Mouse (Mus musculus): Measurements from ENCODE around the gene Creb5.

The Creb5 gene

DNA sequence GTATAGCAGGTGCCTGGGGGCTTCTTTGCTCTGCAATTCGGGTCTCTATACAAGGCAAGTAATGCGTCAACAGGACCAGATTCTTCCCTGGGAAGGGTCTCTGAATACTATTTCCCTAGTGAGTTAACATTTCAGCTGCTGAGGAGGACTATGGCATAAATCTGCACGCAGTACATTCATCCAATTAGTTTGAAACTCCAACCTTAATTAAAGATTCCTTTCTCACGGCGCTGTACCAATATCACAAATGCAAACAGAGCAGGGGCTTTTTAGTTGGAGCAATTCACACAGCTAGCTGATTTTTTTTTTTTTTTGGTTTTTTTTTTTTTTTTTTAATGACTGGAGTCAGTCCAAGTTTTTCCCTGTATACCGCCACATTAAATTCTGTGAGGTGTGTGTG is 357.0 kb downstream of the Creb5 start:
- no peak for DNase-seq (ENCODE audit: low spot score)

- no peak for DNase-seq (ENCODE audit: low spot score)
These were observed 357.9 kb downstream of the Creb5 start for GRCm38 (mm10) chr6:53644971-53645370.

DNA sequence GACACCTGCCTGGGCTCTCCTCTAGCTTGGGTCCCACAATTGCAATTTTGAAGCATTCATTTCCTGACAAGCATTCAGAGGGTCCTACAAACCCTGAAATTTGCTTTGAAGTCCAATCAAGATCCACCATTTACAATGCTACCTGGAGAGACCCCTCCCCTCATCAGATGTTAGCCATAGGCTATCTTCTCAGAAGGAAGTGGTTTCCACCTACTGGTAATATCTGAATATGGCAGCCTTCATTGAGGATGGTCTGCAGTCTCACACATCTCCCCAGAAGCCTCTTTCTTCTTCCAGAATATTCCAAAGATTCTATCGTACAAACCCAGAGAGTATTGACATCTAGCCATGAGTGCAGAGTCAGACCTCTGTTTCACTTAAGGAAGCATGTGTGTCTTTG is 362.7 kb downstream of the Creb5 start:
- no peak for DNase-seq (ENCODE audit: low spot score)

- no peak for DNase-seq (ENCODE audit: low spot score)
These were observed 365.6 kb downstream of the Creb5 start for GRCm38 (mm10) chr6:53652691-53653090.

GRCm38 (mm10) chr6:53653706-53654360 is 366.8 kb downstream of the Creb5 start:
- DNase-seq (ENCODE audit: low spot score): no peak

GRCm38 (mm10) chr6:53654361-53654824 is 367.3 kb downstream of the Creb5 start:
- no peak for DNase-seq (ENCODE audit: low spot score)

DNA sequence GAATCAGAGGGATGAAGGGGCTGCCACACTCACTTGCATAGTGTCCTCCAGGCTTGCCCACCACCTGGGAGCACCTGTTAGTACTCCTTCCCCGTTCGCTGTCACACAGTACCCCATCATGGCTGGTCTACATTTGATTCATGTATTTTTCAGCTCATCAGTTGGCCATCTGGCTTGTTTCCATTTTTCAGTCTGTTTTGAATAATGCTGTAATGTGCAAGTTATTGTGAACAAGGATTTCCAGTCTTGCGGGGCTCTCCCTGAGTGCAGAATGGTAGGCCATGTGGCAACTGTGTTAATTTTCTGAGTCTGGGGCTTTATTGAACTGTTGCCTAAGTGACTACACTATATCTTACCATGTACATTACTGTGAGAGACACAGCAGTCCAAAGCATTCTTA is 369.4 kb downstream of the Creb5 start:
- DNase-seq (ENCODE audit: low spot score): no peak

- DNase-seq (ENCODE audit: low spot score): no peak
These were observed 370.4 kb downstream of the Creb5 start for GRCm38 (mm10) chr6:53657483-53657882.

DNA sequence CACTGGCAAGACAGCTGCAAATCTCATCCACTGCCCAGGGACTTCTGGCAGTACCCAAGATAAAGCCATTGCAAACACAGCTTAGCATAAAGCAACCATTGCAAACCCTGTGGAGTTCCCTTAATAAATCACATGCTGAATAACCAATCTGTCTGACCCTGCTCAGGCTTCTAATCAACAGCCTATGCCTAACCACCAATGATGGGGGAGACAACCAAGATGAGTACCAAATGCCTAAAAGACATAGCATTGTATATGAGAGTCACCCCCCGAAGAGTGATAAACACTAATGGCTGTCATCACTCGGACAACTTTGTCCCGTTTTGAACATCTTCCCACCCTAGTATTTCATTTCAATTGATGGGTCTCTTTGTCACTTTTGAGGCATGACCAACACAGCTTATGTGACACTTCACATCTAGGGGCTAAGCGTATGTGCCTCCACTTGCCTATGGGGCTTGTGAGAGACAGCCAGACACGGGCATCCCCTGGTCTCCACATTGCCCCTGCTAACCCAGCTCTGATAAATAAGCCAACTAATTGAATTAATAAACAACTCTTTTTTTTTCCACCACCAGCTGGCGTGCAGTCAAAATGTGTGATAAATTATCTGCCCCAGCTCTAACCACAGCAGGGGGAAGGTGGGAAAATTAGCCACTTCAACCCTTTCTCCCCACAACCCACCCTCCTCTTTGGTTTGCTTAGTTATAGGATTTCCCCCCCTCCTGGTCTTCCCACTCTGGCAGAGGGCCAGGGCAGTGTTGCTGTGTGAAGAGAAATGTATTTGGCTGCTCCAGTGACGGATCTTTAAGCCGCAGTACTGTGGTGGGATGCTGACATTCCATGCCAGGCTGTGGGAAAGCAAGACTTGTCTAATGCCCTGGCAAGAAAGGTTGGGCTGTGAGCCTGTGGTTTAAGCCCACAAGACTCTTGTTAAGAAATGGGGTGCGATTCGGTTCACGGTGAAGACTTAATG is 376.1 kb downstream of the Creb5 start:
- DNase-seq (ENCODE audit: low spot score): no peak

GRCm38 (mm10) chr6:53664759-53665158 is 377.7 kb downstream of the Creb5 start:
- no peak for DNase-seq (ENCODE audit: low spot score)

- no peak for DNase-seq (ENCODE audit: low spot score)
These were observed 379.4 kb downstream of the Creb5 start for GRCm38 (mm10) chr6:53666503-53666902.

DNA sequence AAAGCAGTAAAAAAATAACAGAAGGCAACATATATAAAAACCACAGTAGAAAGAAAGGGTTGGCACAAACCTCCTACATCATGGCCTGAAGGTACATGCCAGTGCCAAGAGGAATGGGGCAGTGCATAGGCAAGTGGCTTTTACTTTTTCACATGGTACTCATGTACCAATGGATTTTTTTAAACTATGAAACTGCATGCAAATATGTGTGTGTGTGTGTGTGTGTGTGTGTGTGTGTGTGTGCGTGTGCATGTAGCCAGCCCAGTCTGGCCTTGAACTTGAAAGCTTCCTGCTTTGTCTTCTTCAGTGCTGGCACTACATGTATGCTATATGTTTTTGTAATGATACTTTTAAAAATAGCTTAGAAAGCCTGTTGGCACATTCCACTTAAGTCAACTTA is 391.2 kb downstream of the Creb5 start:
- no peak for DNase-seq (ENCODE audit: low spot score)

DNA sequence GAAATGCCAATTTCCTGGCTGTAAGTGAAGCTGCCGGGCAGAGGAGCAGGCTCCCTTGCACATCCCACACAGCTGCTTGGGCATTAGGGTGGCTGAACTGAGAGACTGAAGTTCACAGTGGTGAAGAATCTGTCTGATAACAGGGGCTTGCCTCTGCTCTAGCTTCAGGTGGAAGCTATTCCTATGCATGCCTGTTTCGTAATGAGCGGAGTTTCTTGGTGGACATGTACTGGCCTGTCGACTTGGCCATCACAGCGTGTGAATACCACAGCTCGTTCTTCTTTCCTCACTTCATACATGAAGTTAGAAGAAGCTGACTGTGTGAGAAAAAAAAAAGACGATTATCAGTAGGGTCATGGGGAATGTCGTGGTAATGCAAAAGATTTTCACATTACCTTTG is 393.0 kb downstream of the Creb5 start:
- DNase-seq (ENCODE audit: low spot score): no peak

DNA sequence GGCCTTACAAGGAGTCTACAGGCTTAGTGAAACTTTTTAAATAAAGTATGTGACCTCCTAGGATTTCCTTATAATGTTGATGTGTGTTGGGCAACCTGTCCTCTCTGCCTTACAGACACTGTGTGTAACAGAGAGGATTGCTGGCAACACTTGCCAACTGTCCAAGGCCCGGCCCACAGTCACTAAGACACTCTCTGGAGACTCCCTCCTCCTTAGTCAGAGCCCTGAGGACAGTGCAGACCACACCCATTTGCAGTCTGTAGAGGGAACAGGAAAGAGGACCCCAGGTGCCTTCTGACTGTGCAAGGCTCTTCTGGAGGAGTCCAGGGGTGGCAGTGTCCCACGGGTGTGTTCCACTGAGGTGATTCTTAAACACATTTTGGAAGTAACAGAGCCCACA is 397.3 kb downstream of the Creb5 start:
- DNase-seq (ENCODE audit: low spot score): no peak

DNA sequence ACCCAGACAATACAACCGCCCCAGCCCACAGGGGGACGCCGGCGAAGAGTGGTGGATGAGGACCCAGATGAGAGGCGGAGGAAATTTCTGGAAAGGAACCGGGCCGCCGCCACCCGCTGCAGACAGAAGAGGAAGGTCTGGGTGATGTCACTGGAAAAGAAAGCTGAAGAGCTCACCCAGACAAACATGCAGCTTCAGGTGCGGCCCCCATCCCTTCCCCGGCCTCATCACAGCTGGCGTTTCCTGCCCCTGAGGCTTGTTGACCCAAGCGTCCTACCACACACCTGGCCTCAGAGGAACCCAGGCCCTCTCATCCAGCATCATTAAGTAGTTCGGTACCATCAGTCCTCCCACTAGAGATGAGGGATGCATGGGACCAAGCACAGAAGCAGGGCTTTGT is 398.3 kb downstream of the Creb5 start:
- no peak for DNase-seq (ENCODE audit: low spot score)

GRCm38 (mm10) chr6:53688762-53689477 is 401.9 kb downstream of the Creb5 start:
- no peak for DNase-seq (ENCODE audit: low spot score)

DNA sequence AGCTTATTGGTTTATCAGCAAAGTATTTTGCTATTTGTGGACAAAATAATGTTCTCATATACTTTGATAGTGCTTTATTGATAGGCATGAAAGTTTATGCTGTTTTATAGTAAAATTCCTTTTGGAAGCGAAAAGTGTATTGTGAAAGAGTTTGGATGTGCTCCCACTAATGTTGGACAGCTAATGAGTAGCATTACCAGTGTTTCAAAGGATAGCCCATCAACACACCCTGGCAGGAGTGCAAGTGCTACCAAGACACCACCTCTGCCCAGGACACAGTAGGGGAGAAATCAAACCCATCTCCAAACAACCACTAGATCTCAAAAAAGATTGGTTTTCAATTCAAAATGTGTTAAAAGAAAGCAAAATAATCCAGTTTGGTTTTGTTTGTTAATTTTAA is 403.9 kb downstream of the Creb5 start:
- no peak for DNase-seq (ENCODE audit: low spot score)

- DNase-seq (ENCODE audit: low spot score): no peak
These were observed 408.1 kb downstream of the Creb5 start for GRCm38 (mm10) chr6:53695216-53695615.

GRCm38 (mm10) chr6:53696471-53696870 is 409.4 kb downstream of the Creb5 start:
- no peak for DNase-seq (ENCODE audit: low spot score)

- DNase-seq (ENCODE audit: low spot score): no peak
These were observed 409.9 kb downstream of the Creb5 start for GRCm38 (mm10) chr6:53696921-53697320.

DNA sequence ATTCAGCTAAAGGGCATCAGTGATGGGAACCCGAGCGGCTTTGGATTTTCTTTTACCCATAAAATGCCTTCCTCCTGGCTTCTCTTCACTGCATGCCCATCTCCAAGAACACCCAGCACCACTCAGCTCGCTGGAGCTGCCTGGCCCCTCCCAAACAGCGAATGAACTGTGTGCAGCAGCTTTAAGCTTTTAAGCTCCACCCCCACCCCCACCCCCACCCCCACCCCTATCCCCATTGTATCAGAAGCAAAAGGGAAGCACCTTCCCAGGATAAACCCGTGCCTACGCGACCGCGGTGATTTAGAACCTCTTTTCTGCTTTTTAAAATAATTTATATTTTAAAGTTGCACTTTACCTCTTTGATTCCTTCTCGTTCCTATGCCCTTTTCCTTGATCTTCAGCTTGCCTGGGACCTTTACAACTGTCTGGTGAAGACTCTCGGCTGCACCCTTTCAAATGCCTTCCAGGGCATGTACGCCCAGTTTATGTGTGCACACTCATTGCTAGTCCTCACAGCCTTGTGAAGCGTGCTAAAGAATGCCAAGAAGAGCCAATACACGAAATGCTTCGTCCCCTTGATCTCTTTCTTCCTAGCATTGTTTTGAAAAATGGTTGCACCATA is 411.2 kb downstream of the Creb5 start:
- DNase-seq (ENCODE audit: low spot score): no peak

DNA sequence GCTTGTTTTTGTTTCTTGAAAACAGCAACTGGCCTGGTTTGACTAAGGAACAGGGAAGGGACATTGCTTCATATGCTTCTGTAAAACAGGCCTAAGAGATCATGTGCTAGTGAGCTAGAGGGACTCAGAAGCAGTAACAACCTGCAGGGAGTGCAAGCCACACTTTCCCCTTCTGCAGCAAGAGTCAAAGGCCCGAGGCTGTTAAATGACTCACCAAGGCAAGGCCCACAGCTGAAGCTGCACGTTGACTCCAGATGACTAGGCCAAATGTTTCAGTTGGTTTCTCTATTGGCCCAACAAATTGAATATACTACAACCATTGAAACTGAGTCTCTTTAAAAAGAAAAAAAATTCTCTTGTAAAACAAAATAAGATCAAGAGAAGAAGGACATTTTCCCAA is 417.4 kb downstream of the Creb5 start:
- DNase-seq (ENCODE audit: low spot score): no peak
